Comparison of ENCODE assay signal across 18 mouse cellular contexts in the genomic region with DNA sequence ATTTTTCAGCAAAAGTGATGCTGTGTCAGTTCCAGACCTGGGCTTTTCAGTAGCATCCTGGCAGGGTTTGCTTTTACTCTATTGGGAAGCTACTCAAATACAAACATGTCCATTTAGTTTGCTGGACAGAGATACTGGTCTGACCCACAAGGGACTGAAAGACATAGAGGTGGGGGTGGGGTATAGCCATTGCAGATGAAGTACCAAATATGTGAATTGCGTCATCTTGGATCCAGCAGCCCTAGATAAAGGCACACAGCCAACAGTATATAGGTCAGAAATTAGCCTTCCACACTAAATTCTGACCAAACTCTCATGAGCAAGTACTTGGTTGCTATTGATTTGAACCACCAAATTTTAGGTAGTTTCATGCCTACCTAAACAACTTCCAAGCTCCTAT. TPM values are rescaled to one million over a fixed set of nuclear protein-coding genes. Genes with fewer than 3 reads are reported as not detected.
"Had no signal": no experiment of that assay in that cellular context is flagged by ENCODE, and none has a peak within 500 bp of the region (broad histone marks: within the 10 kb centered on the region; RNA-seq: fewer than 3 reads in every experiment).

No protein-coding gene starts in this region.

- DNase-seq: liver, embryonic 13.5 days; lung, adult 18-20 months; lung, postnatal 4 days; midbrain, embryonic 14.5 days; right cerebral cortex, postnatal 14 days; thymus, adult 2 months; thymus, postnatal 25 days; thymus, postnatal 4 days had no signal

- H3K27me3 ChIP-seq: liver, embryonic 13.5 days; liver, embryonic 15.5 days; lung, embryonic 15.5 days; midbrain, embryonic 12.5 days; neural tube, embryonic 12.5 days; stomach, embryonic 15.5 days had no signal

- H3K4me1 ChIP-seq: liver, embryonic 13.5 days; liver, embryonic 15.5 days; lung, embryonic 15.5 days; midbrain, embryonic 10.5 days; midbrain, embryonic 12.5 days; neural tube, embryonic 12.5 days; stomach, embryonic 15.5 days had no signal

- ATAC-seq: midbrain, embryonic 16.5 days had no signal

- H3K9ac ChIP-seq: liver, embryonic 13.5 days; liver, embryonic 15.5 days; lung, embryonic 15.5 days; midbrain, embryonic 12.5 days; neural tube, embryonic 12.5 days; stomach, embryonic 15.5 days had no signal

- H3K4me3 ChIP-seq: liver, embryonic 13.5 days; liver, embryonic 15.5 days; lung, embryonic 15.5 days; midbrain, embryonic 10.5 days; midbrain, embryonic 12.5 days; neural tube, embryonic 12.5 days; stomach, embryonic 15.5 days had no signal

- H3K36me3 ChIP-seq: liver, embryonic 13.5 days; liver, embryonic 15.5 days; lung, embryonic 15.5 days; midbrain, embryonic 10.5 days; midbrain, embryonic 12.5 days; neural tube, embryonic 12.5 days; stomach, embryonic 15.5 days had no signal

- H3K4me2 ChIP-seq: liver, embryonic 13.5 days; liver, embryonic 15.5 days; lung, embryonic 15.5 days; midbrain, embryonic 12.5 days; neural tube, embryonic 12.5 days; stomach, embryonic 15.5 days had no signal

- H3K27ac ChIP-seq: liver, embryonic 13.5 days; liver, embryonic 15.5 days; lung, embryonic 15.5 days; midbrain, embryonic 10.5 days; midbrain, embryonic 12.5 days; neural tube, embryonic 12.5 days; stomach, embryonic 15.5 days; stomach, postnatal 0 days had no signal

- H3K9me3 ChIP-seq: liver, embryonic 13.5 days; liver, embryonic 15.5 days; lung, embryonic 15.5 days; midbrain, embryonic 10.5 days; midbrain, embryonic 12.5 days; neural tube, embryonic 12.5 days; stomach, embryonic 15.5 days had no signal

RNA-seq across cellular contexts. Expression of gene Srpx, which starts 14.8 kb away (rescaled TPM):
- total RNA-seq: megakaryocyte-erythroid progenitor cell, adult 5-6 weeks; neutrophil, adult 5-6 weeks had no signal
